Mouse (Mus musculus): ENCODE data around the gene Aldh4a1.
A peak's percentile ranks its signal among the peaks of the same experiment; 100 is the strongest.

Gene Aldh4a1

GRCm38 (mm10) chr4:139622373-139623282 lies at the start of gene Aldh4a1:
Aldh4a1 (plus strand) TSS chr4:139622866.
- DNase-seq (ENCODE audit: low spot score): peak; percentile 56

- DNase-seq (ENCODE audit: low spot score): no peak
Measured at GRCm38 (mm10) chr4:139572928-139573512, 49.6 kb upstream of the Aldh4a1 start.

GRCm38 (mm10) chr4:139574156-139574798 lies 48.4 kb upstream of the Aldh4a1 start:
- peak; percentile 94 for DNase-seq (ENCODE audit: low spot score)

- no peak for DNase-seq (ENCODE audit: low spot score)
Measured at GRCm38 (mm10) chr4:139574799-139575672, 47.6 kb upstream of the Aldh4a1 start.

GRCm38 (mm10) chr4:139575673-139576003 lies 47.0 kb upstream of the Aldh4a1 start:
- no peak for DNase-seq (ENCODE audit: low spot score)

- no peak for DNase-seq (ENCODE audit: low spot score)
Measured at GRCm38 (mm10) chr4:139576251-139576880, 46.3 kb upstream of the Aldh4a1 start.

GRCm38 (mm10) chr4:139577006-139577405 lies 45.7 kb upstream of the Aldh4a1 start:
- DNase-seq (ENCODE audit: low spot score): no peak

GRCm38 (mm10) chr4:139578389-139578788 lies 44.3 kb upstream of the Aldh4a1 start:
- DNase-seq (ENCODE audit: low spot score): no peak

GRCm38 (mm10) chr4:139579003-139579402 lies 43.7 kb upstream of the Aldh4a1 start:
- DNase-seq (ENCODE audit: low spot score): no peak

- no peak for DNase-seq (ENCODE audit: low spot score)
Measured at GRCm38 (mm10) chr4:139579466-139579865, 43.2 kb upstream of the Aldh4a1 start.

- no peak for DNase-seq (ENCODE audit: low spot score)
Measured at GRCm38 (mm10) chr4:139580663-139581336, 41.9 kb upstream of the Aldh4a1 start.

GRCm38 (mm10) chr4:139581427-139582051 lies 41.1 kb upstream of the Aldh4a1 start:
- no peak for DNase-seq (ENCODE audit: low spot score)

- no peak for DNase-seq (ENCODE audit: low spot score)
Measured at GRCm38 (mm10) chr4:139582346-139582745, 40.3 kb upstream of the Aldh4a1 start.

- no peak for DNase-seq (ENCODE audit: low spot score)
Measured at GRCm38 (mm10) chr4:139582903-139583302, 39.8 kb upstream of the Aldh4a1 start.

GRCm38 (mm10) chr4:139583629-139584245 lies 38.9 kb upstream of the Aldh4a1 start:
- no peak for DNase-seq (ENCODE audit: low spot score)

GRCm38 (mm10) chr4:139584704-139585103 lies 38.0 kb upstream of the Aldh4a1 start:
- no peak for DNase-seq (ENCODE audit: low spot score)

- no peak for DNase-seq (ENCODE audit: low spot score)
Measured at GRCm38 (mm10) chr4:139585713-139586112, 37.0 kb upstream of the Aldh4a1 start.

- no peak for DNase-seq (ENCODE audit: low spot score)
Measured at GRCm38 (mm10) chr4:139587370-139587769, 35.3 kb upstream of the Aldh4a1 start.

- no peak for DNase-seq (ENCODE audit: low spot score)
Measured at GRCm38 (mm10) chr4:139587773-139588172, 34.9 kb upstream of the Aldh4a1 start.

Data from urinary bladder, postnatal 10 days (tissue).